Mouse (Mus musculus) bone marrow, adult 2 months (tissue): ENCODE measurements at regions not wholly inside any gene's neighbourhood (a gene's known extent, or its start where the extent isn't known, plus 50 kb on each side); places are given as distances from the start of the nearest gene placed in this dataset.

Experiments
- H3K27ac ChIP-seq: fragments of 200-500 bp; 2 replicates; pipeline ENCODE4 v1.5.1; 2012; ENCODE audit warnings: low read depth, mild to moderate bottlenecking, control low read depth, inconsistent platforms, low read length; ENCODE audit not compliant: control insufficient read depth, poor library complexity, insufficient read depth
- H3K4me1 ChIP-seq: fragments of 200-500 bp; 2 replicates; pipeline ENCODE4 v1.6.1; 2011; ENCODE audit warnings: low read length; ENCODE audit not compliant: control insufficient read depth, insufficient read depth
- H3K4me3 ChIP-seq: fragments of 200-500 bp; replicated peaks from 2 replicates; pipeline ENCODE3; 2011; ENCODE audit warnings: mild to moderate bottlenecking, low read depth, low read length, control low read depth; ENCODE audit not compliant: control insufficient read depth
- CTCF ChIP-seq: fragments of 200-500 bp; IDR thresholded peaks from 2 replicates; pipeline ENCODE4 v1.5.1; 2011; ENCODE audit warnings: low read length, control low read depth; ENCODE audit not compliant: control insufficient read depth, insufficient read depth
- POLR2A ChIP-seq: fragments of 200-500 bp; IDR thresholded peaks from 2 replicates; pipeline ENCODE4 v1.6.1; 2011; ENCODE audit warnings: low read depth, mild to moderate bottlenecking, control low read depth, low read length, borderline replicate concordance; ENCODE audit not compliant: control insufficient read depth
- WGBS: fragments of 180-500 bp; shearing (Covaris S2); methylation state at CpG from one replicate; pipeline ENCODE4 v1.1.7; 2018; 5-methylcytosine and 5-hydroxymethylcytosine counted together

DNA sequence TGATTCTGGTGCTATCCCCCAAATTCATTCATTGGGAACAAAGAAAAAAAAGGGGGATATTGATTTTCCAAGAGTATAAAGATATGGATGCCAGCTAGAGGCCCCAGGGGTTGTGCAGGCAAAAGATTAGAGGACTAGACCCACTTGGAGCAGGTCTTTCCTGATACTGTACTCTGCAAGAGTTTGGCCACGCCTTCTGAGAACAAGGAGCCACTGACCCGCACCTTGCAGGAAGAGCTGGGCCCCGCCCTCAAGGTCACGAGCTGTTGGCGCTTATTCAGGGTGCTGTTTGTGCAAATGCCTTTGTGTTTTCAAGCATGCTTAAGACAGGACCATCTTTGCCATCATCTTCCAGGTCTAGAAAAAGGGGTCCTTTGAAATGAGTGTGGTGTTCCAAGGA lies 54.5 kb upstream of the Slc7a1 start:
- H3K27ac ChIP-seq = no peak overlapping the region
- no peaks in the 10 kb centered on the region for H3K4me1 ChIP-seq
- WGBS = 71% methylated on average over 5 of the region's 5 CpGs
- no peak overlapping the region for H3K4me3 ChIP-seq
- no peak for TF ChIP-seq CTCF
- TF ChIP-seq POLR2A = no peak

DNA sequence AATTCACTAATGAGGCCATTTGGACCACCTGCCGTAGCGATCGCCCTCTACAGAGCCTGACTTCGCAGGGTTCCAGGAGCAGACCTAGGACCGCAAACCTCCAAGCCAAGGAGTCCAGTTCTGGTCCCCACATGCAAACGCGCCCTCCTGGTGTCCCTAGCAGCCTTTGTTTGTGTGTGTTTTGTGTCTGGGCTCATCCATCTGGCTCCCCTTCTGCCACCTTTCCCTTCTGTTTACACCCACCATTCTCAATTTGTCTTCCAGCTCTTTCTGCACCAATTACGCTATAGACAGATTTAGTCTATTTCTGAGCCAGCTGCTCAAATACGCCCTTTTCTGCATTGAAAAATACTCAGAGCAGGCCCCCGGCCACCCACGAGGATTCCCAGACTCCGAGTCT lies 54.1 kb upstream of the Slc7a1 start:
- WGBS = 91% methylated on average over 12 of the region's 12 CpGs

DNA sequence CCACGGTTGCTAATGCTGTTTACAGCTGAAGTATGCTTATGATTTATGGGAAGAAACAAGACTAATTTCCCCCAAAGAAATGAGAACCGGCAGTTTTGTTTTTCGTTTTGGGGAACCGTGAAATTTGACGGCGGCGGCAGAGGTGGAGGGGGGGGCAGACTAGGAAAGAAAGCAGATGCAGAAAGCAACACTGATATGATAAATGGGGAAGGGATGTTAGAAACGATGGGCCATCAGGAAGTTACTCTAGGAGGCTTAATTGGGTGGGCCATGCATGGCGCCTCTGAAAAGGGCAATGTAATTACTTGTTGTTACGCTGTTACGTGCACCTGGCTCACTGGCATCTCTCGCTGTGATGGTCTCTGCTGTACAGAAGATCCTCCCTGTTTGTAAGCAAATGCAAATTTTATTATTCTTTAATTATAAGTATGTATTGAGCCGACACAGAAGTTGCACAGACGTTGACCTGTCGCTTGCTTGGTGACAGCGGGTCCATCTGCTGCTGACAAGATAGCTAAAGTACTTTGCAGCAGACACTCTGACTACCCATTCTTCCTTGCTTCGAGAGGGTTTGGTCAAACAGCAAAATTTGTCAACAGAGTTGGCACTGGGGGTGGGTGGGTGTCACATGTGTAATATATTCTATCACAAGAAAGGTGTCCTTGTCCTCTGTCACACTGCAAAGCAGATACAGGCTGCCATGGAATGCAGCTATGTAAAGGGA lies 53.4 kb upstream of the Slc7a1 start:
- Histone ChIP-seq H3K27ac (no peak overlapping the region), H3K4me3 (no peak overlapping the region), H3K4me1 (no peaks in the 10 kb centered on the region)
- WGBS = 44% methylated on average over 17 of the region's 17 CpGs
- TF ChIP-seq POLR2A (no peak), CTCF (no peak)

More for the DNA sequence above, 54.1 kb upstream of the Slc7a1 start:
- H3K4me3 ChIP-seq = no peak overlapping the region
- no peaks in the 10 kb centered on the region for H3K4me1 ChIP-seq
- TF ChIP-seq CTCF (no peak), POLR2A (no peak)
- no peak overlapping the region for H3K27ac ChIP-seq

DNA sequence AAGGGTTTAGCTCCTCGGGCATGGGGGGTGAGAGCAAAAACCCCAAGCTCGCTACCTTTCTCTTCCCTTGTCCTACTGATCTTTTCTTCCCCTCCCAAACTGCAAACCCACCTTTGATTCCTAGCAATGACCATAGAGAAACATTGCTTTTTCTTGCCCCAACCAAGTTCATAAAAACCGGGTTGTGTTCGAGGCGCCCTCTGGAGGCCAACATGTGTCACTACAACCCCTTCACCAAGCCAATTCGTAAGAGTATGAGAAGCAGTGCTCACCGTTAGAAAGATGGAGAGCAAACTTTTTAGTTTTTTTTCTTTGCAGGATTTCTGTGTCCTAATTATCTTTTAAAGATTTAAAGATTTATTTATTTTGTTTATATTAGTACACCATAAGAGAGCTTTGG lies 52.1 kb upstream of the Slc7a1 start:
- Histone ChIP-seq H3K4me1 (no peaks in the 10 kb centered on the region), H3K4me3 (no peak overlapping the region), H3K27ac (no peak overlapping the region)
- TF ChIP-seq POLR2A (no peak), CTCF (peak; percentile 85)
- 23% methylated on average over 7 of the region's 7 CpGs for WGBS

DNA sequence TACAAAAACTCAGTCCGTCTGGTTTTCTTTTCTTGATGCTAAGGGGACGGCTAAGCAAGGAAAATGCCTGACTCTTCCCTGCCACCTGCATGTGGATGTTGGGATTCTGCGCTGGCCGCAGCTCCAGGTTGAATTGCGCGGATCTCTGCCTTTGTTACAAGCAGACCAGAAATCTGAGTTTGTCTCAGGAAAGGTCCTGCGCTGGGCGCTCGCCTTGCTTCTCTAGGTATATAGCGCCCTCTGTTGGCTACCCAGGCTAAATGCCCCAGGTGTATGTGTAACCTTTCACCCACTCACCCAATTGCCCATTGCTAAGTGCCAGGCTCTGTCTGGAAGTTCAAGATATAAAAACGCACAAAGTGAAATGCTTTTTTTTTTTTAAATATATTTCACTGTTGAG lies 51.2 kb upstream of the Slc7a1 start:
- Histone ChIP-seq H3K27ac (no peak overlapping the region), H3K4me1 (no peaks in the 10 kb centered on the region), H3K4me3 (no peak overlapping the region)
- TF ChIP-seq CTCF (peak; percentile 79), POLR2A (no peak)
- 25% methylated on average over 11 of the region's 11 CpGs for WGBS
